Mouse (Mus musculus) liver, embryonic 14.5 days (tissue): ENCODE measurements around the gene 9930104L06Rik.

Experiments
- CTCF ChIP-seq: IDR thresholded peaks from 2 replicates; pipeline ENCODE4 v1.5.1; 2016; ENCODE audit warnings: antibody characterized with exemption, low read depth, control low read depth
- EP300 ChIP-seq: IDR thresholded peaks from 2 replicates; pipeline ENCODE4 v1.6.1; 2016; ENCODE audit warnings: antibody characterized with exemption, low read depth

- no peak for TF ChIP-seq EP300
- TF ChIP-seq CTCF = no peak
These were observed 38.4 kb upstream of the 9930104L06Rik start for GRCm38 (mm10) chr4:124898428-124898827.
